In genomic region chr8:61933243-61933642, GRCm38 (mm10) we compare ENCODE assay signal across 13 mouse cellular contexts. TPM values are rescaled to one million over a fixed set of nuclear protein-coding genes. Genes with fewer than 3 reads are reported as not detected.
"Had no signal": no experiment of that assay in that cellular context is flagged by ENCODE, and none has a peak within 500 bp of the region (broad histone marks: within the 10 kb centered on the region; RNA-seq: fewer than 3 reads in every experiment).

No protein-coding gene starts in this region.

- H3K4me1 ChIP-seq: kidney, embryonic 15.5 days; limb, embryonic 10.5 days; lung, embryonic 15.5 days; stomach, embryonic 15.5 days had no signal

- H3K9me3 ChIP-seq: kidney, embryonic 15.5 days; limb, embryonic 10.5 days; liver, embryonic 15.5 days; lung, embryonic 15.5 days; midbrain, embryonic 13.5 days; stomach, embryonic 15.5 days had no signal

- H3K27ac ChIP-seq: kidney, embryonic 15.5 days; left cerebral cortex, adult 2 months; limb, embryonic 10.5 days; liver, embryonic 15.5 days; lung, embryonic 15.5 days; macrophage; midbrain, embryonic 13.5 days; stomach, embryonic 15.5 days had no signal

- DNase-seq: kidney, postnatal 25 days; lung, postnatal 14 days; right cerebral cortex, postnatal 14 days; thymus, postnatal 4 days had no signal

- ATAC-seq: midbrain, embryonic 13.5 days had no signal

- H3K4me3 ChIP-seq: kidney, embryonic 15.5 days; left cerebral cortex, adult 2 months; limb, embryonic 10.5 days; liver, embryonic 15.5 days; lung, embryonic 15.5 days; midbrain, embryonic 13.5 days; stomach, embryonic 15.5 days had no signal

- H3K36me3 ChIP-seq: kidney, embryonic 15.5 days; limb, embryonic 10.5 days; liver, embryonic 15.5 days; lung, embryonic 15.5 days; midbrain, embryonic 13.5 days; stomach, embryonic 15.5 days had no signal

- H3K4me2 ChIP-seq: kidney, embryonic 15.5 days; liver, embryonic 11.5 days; liver, embryonic 15.5 days; lung, embryonic 15.5 days; midbrain, embryonic 13.5 days; stomach, embryonic 15.5 days had no signal

- H3K27me3 ChIP-seq: kidney, embryonic 15.5 days; liver, embryonic 15.5 days; lung, embryonic 15.5 days; midbrain, embryonic 13.5 days; stomach, embryonic 15.5 days had no signal

- H3K9ac ChIP-seq: kidney, embryonic 15.5 days; liver, embryonic 15.5 days; lung, embryonic 15.5 days; midbrain, embryonic 13.5 days; stomach, embryonic 15.5 days had no signal

RNA-seq across cellular contexts. Expression of gene Ddx60, which starts 5.4 kb away (rescaled TPM):
- polyA plus RNA-seq: limb, embryonic 10.5 days had no signal
